Mouse (Mus musculus): ENCODE measurements around the gene 9130023H24Rik. TPM values are rescaled to one million over a fixed set of nuclear protein-coding genes. Genes with fewer than 3 reads are reported as not detected.
A peak's percentile ranks its signal among the peaks of the same experiment; 100 is the strongest.

Gene 9130023H24Rik
- polyA plus RNA-seq, 1 experiment from 2014 or later = 4.9 TPM

DNA sequence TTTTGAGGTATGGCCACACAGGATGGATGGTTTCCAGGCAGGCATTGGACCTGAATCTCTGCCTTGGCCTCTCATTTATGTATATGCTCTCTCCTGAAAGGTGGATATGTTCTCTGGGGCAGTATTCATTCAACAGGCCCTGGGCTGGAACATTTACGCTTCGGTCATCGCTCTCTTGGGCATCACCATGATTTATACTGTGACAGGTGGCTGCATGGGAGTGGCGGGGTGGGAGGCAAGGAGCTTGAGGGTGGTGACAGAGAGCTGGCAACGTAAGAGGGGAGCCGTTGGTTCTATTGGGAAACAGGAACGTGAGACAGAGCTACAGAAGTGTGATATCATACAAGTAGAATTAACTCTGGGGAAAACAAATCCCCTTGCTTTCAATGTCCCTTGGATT lies 30.0 kb upstream of the 9130023H24Rik start:
- H3K4me3 ChIP-seq (ENCODE audit: low read length) = no peak overlapping the region
- 75% methylated on average over 7 of the region's 7 CpGs for WGBS
- no peaks in the 10 kb centered on the region for H3K9me3 ChIP-seq (replicated peaks; ENCODE audit: control insufficient read depth, low read length)
- no peak for ATAC-seq (replicated peaks; ENCODE audit: extremely low read depth, insufficient read depth, low FRiP score)
- no peak overlapping the region for H3K9ac ChIP-seq (ENCODE audit: low read length)
- no peak overlapping the region for H3K27ac ChIP-seq (ENCODE audit: low read length)
- no peak overlapping the region for H3K4me2 ChIP-seq (ENCODE audit: low read depth, low read length)
- H3K27me3 ChIP-seq (ENCODE audit: control insufficient read depth, insufficient read depth, low read length) = no peaks in the 10 kb centered on the region
- H3K36me3 ChIP-seq (ENCODE audit: control insufficient read depth, insufficient read depth) = peaks cover 11% of the 10 kb centered on the region
- H3K4me1 ChIP-seq (ENCODE audit: control insufficient read depth, insufficient read depth, low read length) = peaks cover 3% of the 10 kb centered on the region; the same call in 1 of the 2 replicates

DNA sequence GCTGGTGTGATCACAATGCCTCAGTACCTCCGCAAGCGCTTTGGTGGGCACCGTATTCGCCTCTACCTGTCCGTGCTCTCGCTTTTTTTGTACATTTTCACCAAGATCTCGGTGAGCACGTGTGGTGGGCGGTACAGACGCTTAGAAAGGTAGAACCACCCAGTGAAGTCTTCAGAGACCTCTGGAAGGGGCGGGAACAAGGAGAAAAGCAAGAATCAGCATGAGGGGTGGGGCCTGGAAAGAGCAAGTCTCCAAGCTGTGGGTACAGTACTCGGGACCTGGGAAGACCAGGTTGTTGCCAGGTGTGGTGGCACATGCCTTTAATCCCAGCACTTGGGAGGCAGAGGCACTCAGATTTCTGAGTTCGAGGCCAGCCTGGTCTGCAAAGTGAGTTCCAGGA lies 29.6 kb upstream of the 9130023H24Rik start:
- no peak overlapping the region for H3K4me2 ChIP-seq (ENCODE audit: low read depth, low read length)
- 58% methylated on average over 13 of the region's 13 CpGs for WGBS
- no peaks in the 10 kb centered on the region for H3K9me3 ChIP-seq (replicated peaks; ENCODE audit: control insufficient read depth, low read length)
- no peak for ATAC-seq (replicated peaks; ENCODE audit: extremely low read depth, insufficient read depth, low FRiP score)
- H3K27me3 ChIP-seq (ENCODE audit: control insufficient read depth, insufficient read depth, low read length) = no peaks in the 10 kb centered on the region
- H3K36me3 ChIP-seq (ENCODE audit: control insufficient read depth, insufficient read depth) = peaks cover 11% of the 10 kb centered on the region
- H3K9ac ChIP-seq (ENCODE audit: low read length) = no peak overlapping the region
- no peak overlapping the region for H3K4me3 ChIP-seq (ENCODE audit: low read length)
- H3K27ac ChIP-seq (ENCODE audit: low read length) = no peak overlapping the region
- peaks cover 3% of the 10 kb centered on the region; the same call in 1 of the 2 replicates for H3K4me1 ChIP-seq (ENCODE audit: control insufficient read depth, insufficient read depth, low read length)

DNA sequence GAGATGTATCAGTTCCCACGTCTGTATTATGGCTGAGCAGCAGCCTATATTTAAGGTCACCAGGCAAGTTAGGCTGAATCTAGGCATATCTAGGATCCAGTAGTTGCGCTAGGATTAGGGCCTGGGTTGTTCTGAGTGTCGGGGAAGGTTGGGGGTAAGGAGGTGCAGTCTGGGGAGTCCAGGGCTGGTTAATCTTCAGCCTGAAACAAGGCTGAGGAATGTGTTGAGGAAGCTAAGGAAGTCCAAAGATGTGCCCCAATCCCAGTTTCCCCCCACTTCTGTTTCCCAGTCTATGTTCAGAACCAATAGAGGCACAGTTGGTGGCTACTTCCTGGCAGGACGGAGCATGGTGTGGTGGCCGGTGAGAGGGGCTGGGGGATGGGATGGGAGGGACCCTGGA lies 28.2 kb upstream of the 9130023H24Rik start:
- H3K9ac ChIP-seq (ENCODE audit: low read length) = no peak overlapping the region
- no peaks in the 10 kb centered on the region for H3K36me3 ChIP-seq (ENCODE audit: control insufficient read depth, insufficient read depth)
- no peak for ATAC-seq (replicated peaks; ENCODE audit: extremely low read depth, insufficient read depth, low FRiP score)
- 72% methylated on average over 5 of the region's 5 CpGs for WGBS
- peaks cover 3% of the 10 kb centered on the region; the same call in 1 of the 2 replicates for H3K4me1 ChIP-seq (ENCODE audit: control insufficient read depth, insufficient read depth, low read length)
- H3K9me3 ChIP-seq (replicated peaks; ENCODE audit: control insufficient read depth, low read length) = no peaks in the 10 kb centered on the region
- no peak overlapping the region for H3K4me3 ChIP-seq (ENCODE audit: low read length)
- H3K27ac ChIP-seq (ENCODE audit: low read length) = no peak overlapping the region
- no peak overlapping the region for H3K4me2 ChIP-seq (ENCODE audit: low read depth, low read length)
- H3K27me3 ChIP-seq (ENCODE audit: control insufficient read depth, insufficient read depth, low read length) = no peaks in the 10 kb centered on the region

DNA sequence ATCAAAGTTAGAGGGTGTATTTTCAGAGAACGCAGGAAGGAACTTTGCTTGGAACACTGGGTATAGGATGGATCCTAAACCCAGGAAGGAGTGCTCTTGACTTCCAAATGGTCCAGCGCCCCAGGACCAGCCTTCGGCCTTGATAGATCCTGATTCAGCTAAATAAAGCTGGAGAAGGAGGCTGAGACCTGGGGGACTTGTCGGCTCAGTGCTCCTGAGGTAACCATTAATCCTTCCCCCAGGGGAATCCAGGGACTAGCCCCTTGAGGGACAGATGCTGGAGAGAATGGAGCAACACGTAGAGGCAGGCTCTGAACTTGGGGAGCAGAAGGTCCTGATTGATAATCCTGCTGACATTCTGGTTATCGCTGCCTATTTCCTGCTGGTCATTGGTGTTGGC lies 27.6 kb upstream of the 9130023H24Rik start, which contains the start of gene Slc5a2:
Slc5a2 (plus strand) TSS at position 247 of the 400 bp plus-strand sequence.
- H3K4me3 ChIP-seq (ENCODE audit: low read length) = no peak within 1 kb of the TSS
- H3K27me3 ChIP-seq (ENCODE audit: control insufficient read depth, insufficient read depth, low read length) = no peaks in the 10 kb centered on the region
- peaks cover 2% of the 10 kb centered on the region; the same call in 1 of the 2 replicates for H3K4me1 ChIP-seq (ENCODE audit: control insufficient read depth, insufficient read depth, low read length)
- H3K9ac ChIP-seq (ENCODE audit: low read length) = no peak within 1 kb of the TSS
- H3K9me3 ChIP-seq (replicated peaks; ENCODE audit: control insufficient read depth, low read length) = no peaks in the 10 kb centered on the region
- no peaks in the 10 kb centered on the region for H3K36me3 ChIP-seq (ENCODE audit: control insufficient read depth, insufficient read depth)
- no peak within 1 kb of the TSS for H3K27ac ChIP-seq (ENCODE audit: low read length)
- WGBS = 83% methylated on average over 6 of the region's 6 CpGs
- ATAC-seq (replicated peaks; ENCODE audit: extremely low read depth, insufficient read depth, low FRiP score) = no peak
- no peak within 1 kb of the TSS for H3K4me2 ChIP-seq (ENCODE audit: low read depth, low read length)

DNA sequence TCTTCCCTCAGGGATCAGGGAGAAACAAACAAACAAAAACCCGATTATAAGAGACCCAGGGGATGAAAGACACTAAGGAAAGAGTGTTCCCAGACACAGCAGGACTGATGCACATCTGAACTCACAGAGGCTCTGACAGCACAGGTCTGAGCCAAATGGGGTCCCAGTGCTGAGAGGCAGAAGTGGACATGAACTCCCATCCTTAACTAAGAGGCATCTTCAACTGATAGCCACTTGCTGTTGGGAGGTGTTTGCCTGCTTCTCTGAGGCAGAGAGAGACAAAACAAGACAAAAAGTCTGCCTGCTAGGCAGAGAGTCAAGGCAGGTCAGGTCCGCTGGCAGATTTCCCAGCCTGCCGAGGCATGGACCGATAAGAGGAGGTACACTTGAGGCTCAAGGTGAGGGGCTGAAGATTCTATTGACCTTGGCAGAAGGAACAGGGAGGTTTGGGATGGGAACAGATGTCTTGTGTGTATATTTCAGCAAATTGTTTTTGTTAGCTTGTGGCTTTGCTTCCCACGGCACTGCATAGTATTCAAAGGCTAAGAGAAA lies 19.0 kb upstream of the 9130023H24Rik start:
- H3K4me1 ChIP-seq (ENCODE audit: control insufficient read depth, insufficient read depth, low read length) = peaks cover 15% of the 10 kb centered on the region
- H3K4me3 ChIP-seq (ENCODE audit: low read length) = no peak overlapping the region
- WGBS = 17% methylated on average over 5 of the region's 5 CpGs
- 0 out of 2 replicates have a peak overlapping the region, but pooled peaks have one; percentile 0 for H3K9ac ChIP-seq (ENCODE audit: low read length)
- ATAC-seq (replicated peaks; ENCODE audit: extremely low read depth, insufficient read depth, low FRiP score) = 0 out of 2 replicates have a peak, but pooled peaks have one; percentile 47
- peak overlapping the region; percentile 34 for H3K4me2 ChIP-seq (ENCODE audit: low read depth, low read length)
- H3K36me3 ChIP-seq (ENCODE audit: control insufficient read depth, insufficient read depth) = peaks cover 18% of the 10 kb centered on the region
- H3K9me3 ChIP-seq (replicated peaks; ENCODE audit: control insufficient read depth, low read length) = no peaks in the 10 kb centered on the region
- H3K27ac ChIP-seq (ENCODE audit: low read length) = peak overlapping the region; percentile 35; the same call in 1 of the 2 replicates
- no peaks in the 10 kb centered on the region for H3K27me3 ChIP-seq (ENCODE audit: control insufficient read depth, insufficient read depth, low read length)

DNA sequence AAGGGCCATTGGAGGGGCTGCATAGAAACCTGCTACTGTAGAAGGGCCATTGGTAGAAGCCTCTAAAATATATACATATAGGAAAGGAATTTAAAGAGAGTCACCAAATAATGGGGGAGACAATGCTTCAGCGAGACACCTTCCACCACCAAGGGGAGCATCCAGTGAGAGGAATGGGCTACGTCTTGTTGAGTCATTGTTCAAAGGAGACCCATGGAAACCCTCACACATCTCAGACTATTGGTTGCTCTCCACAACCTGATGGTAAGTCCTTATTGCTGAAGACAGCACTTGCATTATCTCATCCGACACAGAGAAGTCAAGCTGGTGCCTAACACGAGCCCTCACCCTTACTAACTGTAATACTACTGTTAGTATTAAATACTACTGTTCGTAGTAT lies 17.9 kb upstream of the 9130023H24Rik start:
- 86% methylated on average over 5 of the region's 5 CpGs for WGBS
- Histone ChIP-seq H3K9ac (ENCODE audit: low read length) (no peak overlapping the region), H3K27ac (ENCODE audit: low read length) (no peak overlapping the region), H3K36me3 (ENCODE audit: control insufficient read depth, insufficient read depth) (peaks cover 25% of the 10 kb centered on the region), H3K4me3 (ENCODE audit: low read length) (no peak overlapping the region), H3K9me3 (replicated peaks; ENCODE audit: control insufficient read depth, low read length) (no peaks in the 10 kb centered on the region), H3K27me3 (ENCODE audit: control insufficient read depth, insufficient read depth, low read length) (no peaks in the 10 kb centered on the region), H3K4me1 (ENCODE audit: control insufficient read depth, insufficient read depth, low read length) (peaks cover 15% of the 10 kb centered on the region), H3K4me2 (ENCODE audit: low read depth, low read length) (no peak overlapping the region)
- no peak for ATAC-seq (replicated peaks; ENCODE audit: extremely low read depth, insufficient read depth, low FRiP score)

DNA sequence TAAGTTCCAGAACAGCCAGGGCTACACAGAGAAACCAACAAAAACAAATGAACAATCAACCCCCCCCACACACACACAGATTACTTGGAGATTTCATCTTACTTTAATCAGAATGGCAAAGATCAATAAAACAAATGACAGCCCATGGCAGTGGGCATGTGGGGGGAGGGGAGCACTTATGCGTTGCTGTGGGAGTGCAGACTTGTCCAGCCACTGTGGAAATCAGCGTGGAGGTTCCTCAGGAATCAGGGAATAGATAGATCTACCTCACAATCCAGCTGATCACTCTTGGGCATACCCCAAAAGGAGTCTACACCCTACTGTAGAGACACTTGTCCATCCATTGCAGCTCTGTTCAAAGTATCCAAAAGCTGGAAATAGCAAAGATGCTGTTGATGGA lies 17.1 kb upstream of the 9130023H24Rik start:
- Histone ChIP-seq H3K27ac (ENCODE audit: low read length) (no peak overlapping the region), H3K36me3 (ENCODE audit: control insufficient read depth, insufficient read depth) (peaks cover 31% of the 10 kb centered on the region), H3K4me2 (ENCODE audit: low read depth, low read length) (no peak overlapping the region), H3K4me3 (ENCODE audit: low read length) (no peak overlapping the region), H3K4me1 (ENCODE audit: control insufficient read depth, insufficient read depth, low read length) (peaks cover 15% of the 10 kb centered on the region), H3K27me3 (ENCODE audit: control insufficient read depth, insufficient read depth, low read length) (no peaks in the 10 kb centered on the region), H3K9me3 (replicated peaks; ENCODE audit: control insufficient read depth, low read length) (no peaks in the 10 kb centered on the region), H3K9ac (ENCODE audit: low read length) (no peak overlapping the region)
- WGBS = 50% methylated on average over 2 of the region's 2 CpGs
- no peak for ATAC-seq (replicated peaks; ENCODE audit: extremely low read depth, insufficient read depth, low FRiP score)

DNA sequence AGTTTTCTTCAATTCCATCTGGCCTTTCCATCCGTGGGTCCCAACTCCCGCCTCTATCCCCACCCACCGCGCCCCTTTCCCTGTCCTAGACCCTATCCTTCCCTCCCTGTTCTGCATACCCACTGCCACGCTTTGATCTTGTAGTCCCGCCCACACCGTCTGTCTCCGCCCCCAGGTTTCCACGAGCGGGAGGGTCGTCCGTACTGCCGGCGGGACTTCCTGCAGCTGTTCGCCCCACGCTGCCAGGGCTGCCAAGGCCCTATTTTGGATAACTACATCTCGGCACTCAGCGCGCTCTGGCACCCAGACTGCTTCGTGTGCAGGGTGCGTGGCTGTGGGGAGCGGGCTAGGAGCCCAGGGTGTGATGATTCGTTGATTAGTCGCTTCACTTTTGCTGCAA lies 14.8 kb upstream of the 9130023H24Rik start:
- Histone ChIP-seq H3K4me3 (ENCODE audit: low read length) (no peak overlapping the region), H3K36me3 (ENCODE audit: control insufficient read depth, insufficient read depth) (peaks cover 40% of the 10 kb centered on the region), H3K9ac (ENCODE audit: low read length) (no peak overlapping the region), H3K27ac (ENCODE audit: low read length) (no peak overlapping the region), H3K27me3 (ENCODE audit: control insufficient read depth, insufficient read depth, low read length) (no peaks in the 10 kb centered on the region), H3K4me2 (ENCODE audit: low read depth, low read length) (peak overlapping the region; percentile 13; the same call in 1 of the 2 replicates), H3K9me3 (replicated peaks; ENCODE audit: control insufficient read depth, low read length) (no peaks in the 10 kb centered on the region), H3K4me1 (ENCODE audit: control insufficient read depth, insufficient read depth, low read length) (peaks cover 28% of the 10 kb centered on the region)
- 35% methylated on average over 24 of the region's 24 CpGs for WGBS
- ATAC-seq (replicated peaks; ENCODE audit: extremely low read depth, insufficient read depth, low FRiP score) = no peak

DNA sequence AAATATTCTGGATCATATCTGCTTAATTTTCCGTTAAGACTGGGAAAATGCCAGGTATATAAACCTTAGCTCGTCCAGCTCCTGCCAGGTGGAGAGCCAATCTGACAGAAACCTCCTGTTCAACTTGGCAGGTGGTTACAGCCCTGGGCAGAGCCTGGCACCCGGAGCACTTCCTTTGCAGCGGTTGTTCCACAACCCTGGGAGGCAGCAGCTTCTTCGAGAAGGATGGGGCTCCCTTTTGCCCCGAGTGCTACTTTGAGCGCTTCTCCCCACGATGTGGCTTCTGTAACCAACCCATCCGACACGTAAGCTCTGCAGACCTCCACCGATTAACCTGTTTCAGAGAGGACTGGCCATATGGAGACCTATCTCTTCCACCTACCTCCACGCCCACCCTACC lies 14.1 kb upstream of the 9130023H24Rik start:
- no peak for ATAC-seq (replicated peaks; ENCODE audit: extremely low read depth, insufficient read depth, low FRiP score)
- 64% methylated on average over 12 of the region's 12 CpGs for WGBS
- Histone ChIP-seq H3K4me1 (ENCODE audit: control insufficient read depth, insufficient read depth, low read length) (peaks cover 22% of the 10 kb centered on the region), H3K9ac (ENCODE audit: low read length) (no peak overlapping the region), H3K27ac (ENCODE audit: low read length) (no peak overlapping the region), H3K27me3 (ENCODE audit: control insufficient read depth, insufficient read depth, low read length) (no peaks in the 10 kb centered on the region), H3K36me3 (ENCODE audit: control insufficient read depth, insufficient read depth) (peaks cover 40% of the 10 kb centered on the region), H3K4me2 (ENCODE audit: low read depth, low read length) (peak overlapping the region; percentile 13; the same call in 1 of the 2 replicates), H3K9me3 (replicated peaks; ENCODE audit: control insufficient read depth, low read length) (no peaks in the 10 kb centered on the region), H3K4me3 (ENCODE audit: low read length) (no peak overlapping the region)
